1 mouse cellular context compared by ENCODE assay signal in the genomic region with DNA sequence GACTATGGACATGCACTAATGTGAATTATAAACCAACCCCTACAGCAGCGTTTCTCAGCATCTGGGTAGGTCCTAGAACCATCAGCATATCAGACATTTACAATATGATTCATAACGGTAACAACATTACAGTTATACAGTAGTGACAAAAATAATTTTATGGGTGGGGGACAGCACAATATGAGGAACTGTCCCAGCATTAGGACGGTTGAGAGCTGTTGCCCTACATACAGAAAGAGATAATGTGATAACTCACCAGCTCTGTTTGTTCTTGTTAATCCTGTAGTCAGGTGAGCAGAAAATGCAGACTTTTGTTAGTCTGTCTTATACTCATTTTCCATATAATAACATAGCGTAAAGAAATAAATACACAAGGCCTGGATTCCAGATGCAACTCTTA.
TF ChIP-seq lines count a peak whose summit lies in the region.

No protein-coding gene starts in this region.

TF ChIP-seq in MEL, 35 proteins besides CTCF, POLR2A, EP300 and RAD21:
- no peak for TF ChIP-seq KAT2A (conservative IDR thresholded peaks at IDR 0.05; ENCODE audit: low read depth, low read length)
- no peak for TF ChIP-seq CHD1 (IDR thresholded peaks at IDR 0.05; ENCODE audit: low read depth, low read length)
- TF ChIP-seq RCOR1 (IDR thresholded peaks at IDR 0.05; ENCODE audit: low read depth, low read length): no peak
- no peak for TF ChIP-seq TAL1 (IDR thresholded peaks at IDR 0.05; ENCODE audit: low read length)
- no peak for TF ChIP-seq GATA1 (IDR thresholded peaks at IDR 0.05; ENCODE audit: low read depth, low read length)
- no peak for TF ChIP-seq ELF1 (IDR thresholded peaks at IDR 0.05; ENCODE audit: low read depth, low read length)
- no peak for TF ChIP-seq USF1 (IDR thresholded peaks at IDR 0.05; ENCODE audit: low read depth, low read length)
- no peak for TF ChIP-seq SIN3A (IDR thresholded peaks at IDR 0.05; ENCODE audit: low read length)
- no peak for TF ChIP-seq MAZ (IDR thresholded peaks at IDR 0.05; ENCODE audit: low read depth, low read length)
- no peak for TF ChIP-seq MAFK (IDR thresholded peaks at IDR 0.05; ENCODE audit: borderline replicate concordance, low read depth, low read length)
- no peak for TF ChIP-seq MXI1 (IDR thresholded peaks at IDR 0.05; ENCODE audit: low read depth, low read length)
- TF ChIP-seq ETS1 (IDR thresholded peaks at IDR 0.05; ENCODE audit: low read depth, low read length): 0 out of 2 replicates have a peak, but pooled peaks have one; percentile 13
- TF ChIP-seq SMC3 (IDR thresholded peaks at IDR 0.05; ENCODE audit: low read depth, low read length): no peak
- peak; percentile 73 for TF ChIP-seq MYB (IDR thresholded peaks at IDR 0.05; ENCODE audit: low read depth, low read length)
- TF ChIP-seq CHD2 (IDR thresholded peaks at IDR 0.05; ENCODE audit: low read length): no peak
